Mouse (Mus musculus) hindbrain, embryonic 11.5 days (tissue): ENCODE measurements around the gene Npl. TPM values are rescaled to one million over a fixed set of nuclear protein-coding genes. Genes with fewer than 3 reads are reported as not detected.

ENCODE experiments used
- ATAC-seq: fragments of 200-750 bp; cut with Nextera tagmentation; 2 replicates; pipeline ENCODE4 v1.8.0; 2017; ENCODE audit warnings: mild to moderate bottlenecking, moderate TSS enrichment, moderate library complexity; ENCODE audit not compliant: low FRiP score
- DNase-seq: peaks from one replicate; pipeline ENCODE4 v3.0.0-alpha.2; 2015; ENCODE audit warnings: low spot score
- H3K27ac ChIP-seq: fragments of 300-500 bp; sonication (generic); 2 replicates; pipeline ENCODE4 v1.5.1; 2014; ENCODE audit warnings: mild to moderate bottlenecking, low read depth, low read length
- H3K27me3 ChIP-seq: fragments of 300-500 bp; sonication (generic); 2 replicates; pipeline ENCODE4 v1.6.1; 2014; ENCODE audit warnings: mild to moderate bottlenecking, low read length, moderate library complexity, mixed read lengths; ENCODE audit not compliant: control insufficient read depth, insufficient read depth
- H3K36me3 ChIP-seq: fragments of 300-500 bp; sonication (generic); 2 replicates; pipeline ENCODE4 v1.6.1; 2014; ENCODE audit warnings: mild to moderate bottlenecking, low read length, moderate library complexity, mixed read lengths; ENCODE audit not compliant: control insufficient read depth, insufficient read depth
- H3K4me1 ChIP-seq: fragments of 300-500 bp; sonication (generic); replicated peaks from 2 replicates; pipeline ENCODE4 v1.6.1; 2014; ENCODE audit warnings: low read length, mixed read lengths; ENCODE audit not compliant: control insufficient read depth, insufficient read depth
- H3K4me2 ChIP-seq: fragments of 300-500 bp; sonication (generic); replicated peaks from 2 replicates; pipeline ENCODE4 v1.6.1; 2014; ENCODE audit warnings: mild to moderate bottlenecking, low read depth, low read length
- H3K4me3 ChIP-seq: fragments of 300-500 bp; sonication (generic); 2 replicates; pipeline ENCODE4 v1.5.1; 2014; ENCODE audit warnings: low read depth, low read length
- H3K9ac ChIP-seq: fragments of 300-500 bp; sonication (generic); 2 replicates; pipeline ENCODE4 v1.6.1; 2014; ENCODE audit warnings: low read depth, low read length
- H3K9me3 ChIP-seq: fragments of 300-500 bp; sonication (generic); 2 replicates; pipeline ENCODE4 v1.6.1; 2016; ENCODE audit warnings: low read length; ENCODE audit not compliant: control insufficient read depth
- WGBS: fragments of 180-500 bp; shearing (Covaris S2); extraction: QIAGEN DNeasy Blood & Tissue Kit; methylation state at CpG from one replicate; pipeline ENCODE4 v1.1.7; 2014; 5-methylcytosine and 5-hydroxymethylcytosine counted together
- polyA plus RNA-seq: library from polyadenylated mRNA; unstranded; fragments of >200 nt; fragmentation: Nextera tagmentation; extraction: Ambion mirVana; gene quantifications from 2 replicates; pipeline ENCODE4 v1.2.1, GENCODE M21; 2014

Gene Npl
- polyA plus RNA-seq, 1 experiment from 2014 or later: 16.2 TPM

DNA sequence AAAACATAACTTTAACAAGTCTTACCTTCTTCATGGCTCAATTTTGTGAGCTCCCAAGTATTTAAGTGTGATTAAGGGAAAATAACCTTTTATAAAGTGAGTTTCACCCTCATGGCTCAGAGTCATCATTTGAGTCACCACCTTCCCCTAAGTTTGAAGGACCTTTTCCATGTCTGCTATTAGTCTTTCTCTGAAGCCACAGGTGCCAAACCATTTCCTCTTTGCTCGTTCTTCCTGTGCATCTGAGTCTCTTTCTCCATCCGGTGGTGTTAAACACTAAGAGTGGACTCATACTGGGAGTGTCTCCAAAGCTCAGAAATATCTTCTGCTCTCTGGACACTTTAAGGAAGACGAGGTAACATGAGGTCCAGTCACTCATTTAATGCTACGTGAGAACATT lies 33.3 kb upstream of the Npl start:
- Histone ChIP-seq H3K27ac (no peak overlapping the region), H3K4me2 (no peak overlapping the region), H3K9ac (no peak overlapping the region), H3K36me3 (no peaks in the 10 kb centered on the region), H3K4me1 (no peaks in the 10 kb centered on the region), H3K27me3 (no peaks in the 10 kb centered on the region), H3K4me3 (no peak overlapping the region), H3K9me3 (no peaks in the 10 kb centered on the region)
- DNase-seq (no peak), ATAC-seq (no peak)
- 88% methylated on average over 4 of the region's 4 CpGs for WGBS

DNA sequence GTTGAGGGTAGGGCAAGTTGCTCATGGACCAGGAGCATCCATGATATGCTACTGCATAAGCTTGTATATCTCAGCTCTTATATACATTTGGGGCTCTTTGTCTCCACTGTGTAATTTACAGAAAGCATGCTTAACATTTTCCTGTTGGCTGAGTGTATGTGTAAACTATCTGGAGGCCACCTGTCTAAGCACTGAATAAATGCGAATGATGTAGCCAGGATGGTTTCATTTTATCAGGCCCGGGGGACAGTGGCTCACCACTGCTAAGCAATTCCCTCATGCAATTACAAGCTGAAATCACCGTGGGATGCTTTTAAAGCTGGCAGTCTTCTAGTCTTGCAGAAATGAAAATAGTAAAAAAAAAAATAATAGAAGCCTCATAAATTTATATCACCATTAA lies 24.9 kb upstream of the Npl start:
- Histone ChIP-seq H3K27ac (no peak overlapping the region), H3K36me3 (no peaks in the 10 kb centered on the region), H3K4me3 (no peak overlapping the region), H3K9me3 (no peaks in the 10 kb centered on the region), H3K4me1 (no peaks in the 10 kb centered on the region), H3K27me3 (no peaks in the 10 kb centered on the region), H3K4me2 (no peak overlapping the region), H3K9ac (no peak overlapping the region)
- DNase-seq (no peak), ATAC-seq (no peak)
- WGBS: 73% methylated on average over 3 of the region's 3 CpGs

DNA sequence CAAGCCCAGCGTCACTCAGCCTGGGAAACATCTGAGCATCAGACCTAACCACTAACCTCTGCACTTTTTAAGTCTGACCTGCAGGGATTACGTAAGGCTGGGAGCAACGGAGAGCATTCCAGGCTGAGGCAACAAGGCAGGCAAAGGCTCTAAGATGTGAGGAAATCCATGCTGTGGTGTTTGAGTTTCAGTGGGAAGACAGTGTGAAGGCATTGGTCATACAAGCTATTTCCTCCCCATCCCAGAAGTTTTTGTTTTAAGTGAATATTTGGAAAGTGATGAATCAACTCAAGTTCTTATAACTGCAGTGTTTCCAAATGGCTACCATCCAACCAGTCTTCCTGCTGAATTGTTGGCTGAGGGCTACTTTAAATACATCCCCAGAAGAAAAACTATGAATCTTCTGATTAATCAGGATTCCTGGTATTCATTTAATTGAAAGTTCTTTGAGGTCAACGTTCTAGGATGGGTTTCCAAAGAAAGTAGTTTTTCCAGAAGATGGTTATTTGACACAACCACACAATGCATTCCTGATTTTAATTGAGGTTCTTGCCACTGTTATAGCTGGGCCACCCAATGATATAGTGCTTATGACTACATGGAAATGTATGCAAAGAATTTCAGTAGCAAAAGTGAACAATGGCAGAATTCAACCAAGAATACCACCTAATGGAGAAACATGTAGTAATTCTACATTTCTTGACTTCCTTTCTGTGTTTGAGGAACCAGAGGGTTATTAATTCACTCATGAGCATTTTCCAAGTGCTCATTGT lies 22.6 kb upstream of the Npl start:
- WGBS: 80% methylated on average over 4 of the region's 4 CpGs

DNA sequence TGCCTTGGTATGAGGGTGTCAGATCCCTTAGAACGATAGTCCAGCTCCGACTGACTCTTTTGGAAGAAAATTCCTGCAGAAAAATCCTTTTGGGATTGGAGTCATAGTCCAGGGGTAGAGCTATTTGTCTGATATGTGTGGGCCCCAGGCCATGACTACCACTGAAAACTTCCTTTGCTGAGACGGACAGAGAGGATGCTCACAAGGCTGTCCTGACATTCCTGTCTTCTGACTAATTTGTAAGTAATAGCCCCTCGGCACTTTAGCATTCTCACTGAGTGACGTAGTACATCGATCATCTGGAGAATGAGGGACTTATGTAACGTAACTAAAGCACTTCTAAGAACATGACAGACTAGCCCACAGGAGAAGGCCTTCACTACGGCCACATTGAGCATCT lies 15.9 kb upstream of the Npl start:
- no peak overlapping the region for H3K27ac ChIP-seq
- H3K4me3 ChIP-seq: no peak overlapping the region
- ATAC-seq (no peak), DNase-seq (no peak)
- H3K4me1 ChIP-seq: no peaks in the 10 kb centered on the region
- no peaks in the 10 kb centered on the region for H3K27me3 ChIP-seq
- H3K9ac ChIP-seq: no peak overlapping the region
- H3K36me3 ChIP-seq: no peaks in the 10 kb centered on the region
- no peak overlapping the region for H3K4me2 ChIP-seq
- H3K9me3 ChIP-seq: no peaks in the 10 kb centered on the region
- WGBS: 80% methylated on average over 8 of the region's 8 CpGs

More for the DNA sequence above, 22.6 kb upstream of the Npl start:
- no peak overlapping the region for H3K4me2 ChIP-seq
- H3K36me3 ChIP-seq: no peaks in the 10 kb centered on the region
- H3K4me3 ChIP-seq: no peak overlapping the region
- ATAC-seq: no peak
- no peak overlapping the region for H3K9ac ChIP-seq
- no peaks in the 10 kb centered on the region for H3K9me3 ChIP-seq
- no peaks in the 10 kb centered on the region for H3K4me1 ChIP-seq
- H3K27ac ChIP-seq: no peak overlapping the region
- DNase-seq: no peak
- H3K27me3 ChIP-seq: no peaks in the 10 kb centered on the region

DNA sequence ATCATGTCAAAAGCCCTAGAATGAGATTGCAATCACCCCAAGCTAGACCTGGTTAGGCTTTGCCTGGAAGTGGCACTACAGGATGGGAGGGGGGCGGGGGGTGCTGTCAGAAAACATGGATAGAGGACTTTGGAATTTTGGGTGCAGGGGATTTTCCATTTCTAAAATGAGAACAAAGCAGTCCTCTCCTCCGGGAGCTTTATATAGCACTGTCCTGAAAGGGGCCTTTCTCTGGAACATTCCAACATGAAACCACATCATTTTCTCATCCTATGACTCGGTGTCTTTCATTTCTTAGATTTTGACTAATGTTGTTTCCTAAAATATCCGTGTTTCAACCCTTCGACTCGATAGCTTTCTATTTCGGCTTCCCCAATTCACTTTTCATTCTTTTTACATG lies 14.9 kb upstream of the Npl start:
- Histone ChIP-seq H3K9ac (no peak overlapping the region), H3K27me3 (no peaks in the 10 kb centered on the region), H3K9me3 (no peaks in the 10 kb centered on the region), H3K27ac (no peak overlapping the region), H3K36me3 (no peaks in the 10 kb centered on the region), H3K4me1 (no peaks in the 10 kb centered on the region), H3K4me3 (no peak overlapping the region), H3K4me2 (no peak overlapping the region)
- ATAC-seq (no peak), DNase-seq (no peak)
- 92% methylated on average over 7 of the region's 7 CpGs for WGBS

DNA sequence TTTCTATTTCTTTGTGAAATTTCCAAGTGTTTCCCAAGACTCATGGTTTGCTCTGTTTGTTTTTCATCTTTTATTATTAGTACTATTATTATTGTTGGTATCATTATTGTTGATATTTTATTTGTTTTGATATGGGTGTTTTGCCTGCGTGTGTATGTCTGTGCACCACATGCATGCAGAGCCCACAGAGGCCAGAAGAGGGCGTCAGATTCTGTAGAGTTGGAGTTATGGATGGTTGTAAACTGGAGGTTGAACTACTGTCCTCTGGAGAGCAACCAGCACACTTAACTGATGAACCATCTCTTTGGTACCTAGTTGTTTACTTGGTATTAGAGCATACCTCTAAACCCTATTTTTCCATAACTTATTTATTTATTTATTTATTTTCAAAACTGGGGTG lies 13.8 kb upstream of the Npl start:
- H3K4me3 ChIP-seq: no peak overlapping the region
- WGBS: 58% methylated on average over 2 of the region's 2 CpGs
- ATAC-seq: no peak

DNA sequence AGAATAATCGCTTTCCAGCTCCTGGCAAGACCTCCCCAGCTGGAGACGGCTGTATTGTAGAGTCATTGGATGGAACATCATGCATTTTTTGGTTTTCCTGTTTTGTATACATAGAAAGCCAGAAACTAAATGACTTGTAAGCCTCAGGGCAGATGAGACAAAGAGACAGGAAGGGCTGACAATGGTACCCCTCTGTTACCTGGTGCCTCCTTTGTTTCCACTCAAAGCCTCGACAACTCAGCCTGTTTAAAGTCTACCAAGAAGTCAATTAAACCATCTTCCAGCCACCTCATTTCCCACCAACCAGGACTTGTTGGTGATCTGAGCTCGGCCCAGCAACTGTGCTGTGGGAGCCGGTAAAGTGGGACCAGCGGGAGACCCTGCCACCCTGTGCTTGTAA lies 11.0 kb upstream of the Npl start:
- Histone ChIP-seq H3K4me1 (no peaks in the 10 kb centered on the region), H3K4me3 (no peak overlapping the region), H3K9ac (no peak overlapping the region), H3K27me3 (no peaks in the 10 kb centered on the region), H3K4me2 (no peak overlapping the region), H3K9me3 (no peaks in the 10 kb centered on the region), H3K27ac (no peak overlapping the region), H3K36me3 (no peaks in the 10 kb centered on the region)
- no peak for ATAC-seq
- WGBS: 54% methylated on average over 6 of the region's 6 CpGs
- no peak for DNase-seq

More for the DNA sequence above, 13.8 kb upstream of the Npl start:
- no peak for DNase-seq
- no peaks in the 10 kb centered on the region for H3K9me3 ChIP-seq
- H3K36me3 ChIP-seq: no peaks in the 10 kb centered on the region
- H3K4me1 ChIP-seq: no peaks in the 10 kb centered on the region
- no peak overlapping the region for H3K4me2 ChIP-seq
- H3K27ac ChIP-seq: no peak overlapping the region
- H3K27me3 ChIP-seq: no peaks in the 10 kb centered on the region
- H3K9ac ChIP-seq: no peak overlapping the region

DNA sequence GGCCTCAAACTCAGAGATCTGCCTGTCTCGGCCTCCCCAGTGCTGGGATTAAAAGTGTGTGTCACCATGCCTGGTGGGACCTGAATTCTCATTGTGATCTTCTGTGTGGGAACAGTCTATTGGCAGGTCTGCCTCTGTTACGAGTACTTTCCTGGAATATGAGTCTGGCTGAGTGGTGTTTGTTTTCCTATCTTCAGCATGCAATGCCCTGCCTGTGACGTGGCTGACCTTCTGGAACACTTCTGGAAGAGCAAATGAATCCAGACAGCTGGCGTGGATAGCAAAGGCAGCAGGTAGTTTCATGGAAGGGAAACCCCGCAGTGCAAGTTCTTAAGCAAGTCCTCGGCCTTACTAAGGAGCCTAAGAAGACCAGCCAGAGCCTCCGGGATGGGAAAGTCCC lies 9.9 kb upstream of the Npl start:
- H3K27ac ChIP-seq: no peak overlapping the region
- no peaks in the 10 kb centered on the region for H3K36me3 ChIP-seq

DNA sequence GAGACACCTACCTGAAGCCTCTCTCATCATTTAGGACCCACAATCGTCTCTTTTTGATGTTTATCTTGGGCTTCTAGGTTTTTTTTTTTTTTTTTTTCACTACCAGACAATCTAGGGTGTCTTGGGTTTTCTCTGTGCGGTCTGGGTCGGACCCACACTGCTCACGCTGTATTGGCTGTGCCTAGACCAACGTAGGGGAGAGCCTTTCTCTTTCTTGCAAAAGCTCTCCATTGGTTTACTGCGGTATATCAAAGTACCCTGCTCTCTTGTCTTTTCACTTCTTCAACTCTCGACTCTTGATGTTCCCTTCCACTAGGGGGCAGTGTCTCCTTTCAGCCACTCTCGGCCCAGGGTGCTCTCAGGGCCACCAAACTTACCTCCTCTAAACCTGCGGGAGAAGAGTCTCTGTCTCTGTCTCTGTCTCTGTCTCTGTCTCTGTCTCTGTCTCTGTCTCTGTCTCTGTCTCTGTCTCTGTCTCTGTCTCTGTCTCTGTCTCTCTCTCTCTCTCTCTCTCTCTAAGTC lies 9.3 kb upstream of the Npl start:
- 23% methylated on average over 9 of the region's 9 CpGs for WGBS
- Histone ChIP-seq H3K27ac (no peak overlapping the region), H3K9ac (no peak overlapping the region), H3K36me3 (no peaks in the 10 kb centered on the region), H3K9me3 (no peaks in the 10 kb centered on the region), H3K27me3 (no peaks in the 10 kb centered on the region), H3K4me3 (no peak overlapping the region), H3K4me1 (no peaks in the 10 kb centered on the region), H3K4me2 (no peak overlapping the region)
- ATAC-seq (peak; percentile 59; the same call in 1 of the 2 replicates), DNase-seq (peak; percentile 84)

More for the DNA sequence above, 9.9 kb upstream of the Npl start:
- Histone ChIP-seq H3K9me3 (no peaks in the 10 kb centered on the region), H3K4me3 (no peak overlapping the region), H3K4me2 (no peak overlapping the region), H3K4me1 (no peaks in the 10 kb centered on the region), H3K27me3 (no peaks in the 10 kb centered on the region), H3K9ac (no peak overlapping the region)
- 59% methylated on average over 7 of the region's 7 CpGs for WGBS
- no peak for DNase-seq
- ATAC-seq: peak; percentile 25; the same call in 1 of the 2 replicates
